Mouse (Mus musculus) testis, adult 2 months (tissue): ENCODE results near the gene Pdxp. TPM values are rescaled to one million over a fixed set of nuclear protein-coding genes. Genes with fewer than 3 reads are reported as not detected.

Experiments used
- H3K27ac ChIP-seq: fragments of 200-500 bp; 2 replicates; pipeline ENCODE4 v1.5.1; 2012; ENCODE audit warnings: low read depth, low read length; ENCODE audit not compliant: control insufficient read depth, insufficient read depth
- H3K27me3 ChIP-seq: fragments of 200-500 bp; 2 replicates; pipeline ENCODE4 v1.6.1; 2012; ENCODE audit warnings: mild to moderate bottlenecking, low read length, moderate library complexity; ENCODE audit not compliant: control insufficient read depth, insufficient read depth
- H3K36me3 ChIP-seq: fragments of 200-500 bp; 2 replicates; pipeline ENCODE4 v1.6.1; 2012; ENCODE audit warnings: mild to moderate bottlenecking, low read length; ENCODE audit not compliant: control insufficient read depth, insufficient read depth
- H3K4me1 ChIP-seq: fragments of 200-500 bp; 2 replicates; pipeline ENCODE4 v1.6.1; 2012; ENCODE audit warnings: low read length; ENCODE audit not compliant: control insufficient read depth, insufficient read depth
- H3K4me3 ChIP-seq: fragments of 200-500 bp; 2 replicates; pipeline ENCODE4 v1.5.1; 2012; ENCODE audit warnings: low read depth, mild to moderate bottlenecking, low read length, moderate library complexity, mixed read lengths; ENCODE audit not compliant: control insufficient read depth
- CTCF ChIP-seq: fragments of 200-500 bp; IDR thresholded peaks from 2 replicates; pipeline ENCODE4 v1.5.1; 2012; ENCODE audit warnings: low read depth, mild to moderate bottlenecking, inconsistent platforms, low read length, moderate library complexity; ENCODE audit not compliant: control insufficient read depth, insufficient read depth, insufficient replicate concordance
- POLR2A ChIP-seq: fragments of 200-500 bp; IDR thresholded peaks from 2 replicates; pipeline ENCODE4 v1.6.1; 2012; ENCODE audit warnings: low read depth, mild to moderate bottlenecking, inconsistent platforms, low read length, moderate library complexity; ENCODE audit not compliant: control insufficient read depth
- polyA plus RNA-seq: library from polyadenylated mRNA; depleted of rRNA; stranded (reverse); fragments of >200 nt; gene quantifications from 2 replicates; pipeline ENCODE4 v1.2.3, GENCODE M21; 2012; rRNA removed

The Pdxp gene
- polyA plus RNA-seq, 1 experiment: 3.8 TPM

DNA sequence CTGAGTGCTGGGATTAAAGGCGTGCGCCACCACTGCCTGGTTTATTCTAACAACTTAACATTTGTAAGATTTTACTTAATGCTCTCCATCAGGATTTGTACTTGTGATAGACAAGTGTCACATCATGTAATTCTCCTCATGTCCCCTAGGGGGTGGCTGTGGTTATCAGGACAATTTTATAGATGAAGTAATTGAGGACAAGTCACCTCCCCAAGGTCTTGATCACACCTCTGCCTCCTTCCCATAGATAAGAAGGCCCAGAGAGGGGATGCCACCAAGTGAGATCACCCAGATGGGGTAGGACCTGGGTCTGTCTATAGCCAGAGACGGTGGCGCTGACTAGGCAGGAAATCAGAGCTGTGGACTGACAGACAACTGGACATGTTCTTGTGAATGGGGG is 42.6 kb downstream of the Pdxp start:
- H3K27me3 ChIP-seq: no peaks in the 10 kb centered on the region
- H3K4me1 ChIP-seq: peaks cover 6% of the 10 kb centered on the region; the same call in 1 of the 2 replicates
- H3K4me3 ChIP-seq: no peak overlapping the region
- TF ChIP-seq POLR2A (no peak), CTCF (no peak)
- H3K27ac ChIP-seq: no peak overlapping the region
- no peaks in the 10 kb centered on the region for H3K36me3 ChIP-seq

DNA sequence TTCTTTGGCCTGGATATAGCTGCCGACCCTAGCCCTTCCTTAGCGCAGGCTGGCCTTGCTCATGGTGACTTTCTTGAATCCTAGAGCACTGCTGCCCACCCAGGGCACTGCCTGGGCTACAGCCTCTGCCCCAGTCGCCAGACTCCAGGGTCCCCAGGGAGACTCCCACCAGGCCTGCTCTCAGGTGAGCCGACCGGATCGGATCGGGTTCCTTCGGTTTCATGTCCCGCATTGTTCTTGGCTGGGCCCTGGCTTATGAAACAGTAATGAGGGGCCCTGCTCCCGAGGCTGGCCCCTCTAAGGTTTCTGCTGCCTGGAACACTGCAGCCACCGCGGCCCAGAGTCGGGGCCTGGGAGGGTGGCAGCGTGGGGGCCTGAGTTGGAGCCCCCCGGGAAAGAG is 43.3 kb downstream of the Pdxp start:
- peaks cover 6% of the 10 kb centered on the region; the same call in 1 of the 2 replicates for H3K4me1 ChIP-seq
- no peak for TF ChIP-seq CTCF
- TF ChIP-seq POLR2A: no peak
- no peak overlapping the region for H3K4me3 ChIP-seq
- no peak overlapping the region for H3K27ac ChIP-seq
- no peaks in the 10 kb centered on the region for H3K27me3 ChIP-seq
- no peaks in the 10 kb centered on the region for H3K36me3 ChIP-seq

DNA sequence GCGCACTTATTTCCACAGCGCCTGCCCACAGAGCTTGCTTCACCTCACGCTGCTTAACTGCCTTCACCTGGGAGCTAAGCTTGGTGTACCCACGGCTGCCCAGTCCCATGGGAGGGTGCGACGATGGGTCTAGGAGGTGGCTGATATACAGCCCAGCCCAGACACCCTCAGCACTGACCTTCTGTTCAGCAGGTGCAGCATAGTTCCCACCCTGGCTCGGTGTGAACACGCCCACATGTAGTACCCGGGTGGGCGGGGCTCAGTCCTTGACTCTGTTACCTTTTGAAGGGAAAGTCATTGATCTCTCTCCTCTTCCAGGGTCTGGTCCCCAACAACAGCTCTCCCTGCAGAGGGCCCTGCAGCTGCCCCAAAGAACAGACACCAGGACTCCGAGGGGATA is 45.8 kb downstream of the Pdxp start:
- H3K4me3 ChIP-seq: no peak overlapping the region
- H3K27me3 ChIP-seq: no peaks in the 10 kb centered on the region
- no peaks in the 10 kb centered on the region for H3K36me3 ChIP-seq
- no peaks in the 10 kb centered on the region for H3K4me1 ChIP-seq
- TF ChIP-seq POLR2A: no peak
- H3K27ac ChIP-seq: no peak overlapping the region

DNA sequence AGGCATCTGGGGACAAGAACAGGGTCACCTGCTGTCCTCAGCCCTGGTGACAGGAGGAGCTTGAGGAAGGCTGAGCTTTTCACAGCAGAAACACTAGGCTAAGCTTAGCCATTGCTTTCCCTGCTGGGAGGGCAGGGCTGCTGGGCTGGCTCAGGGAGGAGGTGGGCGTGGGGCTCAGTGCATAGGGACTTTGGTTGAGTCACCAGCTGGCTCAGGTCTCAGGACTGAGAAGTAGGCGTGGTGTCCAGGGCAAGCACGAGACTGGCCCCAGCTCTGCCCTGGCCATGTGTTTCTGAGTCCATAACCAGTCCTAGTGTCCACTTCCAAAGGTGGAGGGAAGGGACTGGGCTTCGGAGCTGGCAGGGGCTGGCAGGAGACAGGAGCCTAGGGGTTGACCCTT is 46.4 kb downstream of the Pdxp start:
- no peaks in the 10 kb centered on the region for H3K36me3 ChIP-seq
- H3K27me3 ChIP-seq: no peaks in the 10 kb centered on the region
- no peaks in the 10 kb centered on the region for H3K4me1 ChIP-seq
- TF ChIP-seq POLR2A (no peak), CTCF (no peak)
- no peak overlapping the region for H3K27ac ChIP-seq
- no peak overlapping the region for H3K4me3 ChIP-seq

DNA sequence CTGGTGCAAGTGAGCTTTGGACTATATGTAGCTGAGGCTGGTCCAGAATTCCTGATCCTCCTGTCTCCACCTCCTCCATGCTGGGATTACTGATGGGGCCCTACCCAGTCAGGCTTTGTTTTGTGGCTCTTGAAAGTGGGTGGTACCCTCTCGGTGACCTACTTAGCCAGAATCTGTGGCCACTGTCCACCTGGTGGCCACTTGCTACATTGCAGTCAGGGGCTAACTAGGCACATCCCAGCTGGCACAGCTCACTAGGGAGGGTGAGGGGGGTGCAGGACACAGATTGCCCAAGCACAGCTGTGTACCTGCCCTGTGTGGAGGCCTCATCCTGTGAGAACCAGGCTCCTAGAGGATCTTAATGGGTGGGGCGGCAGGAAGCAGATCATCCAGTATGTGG is 49.2 kb downstream of the Pdxp start:
- no peaks in the 10 kb centered on the region for H3K36me3 ChIP-seq

More for the DNA sequence above, 49.2 kb downstream of the Pdxp start:
- Histone ChIP-seq H3K4me3 (peak overlapping the region; percentile 52), H3K4me1 (peaks cover 4% of the 10 kb centered on the region), H3K27ac (no peak overlapping the region), H3K27me3 (no peaks in the 10 kb centered on the region)
- TF ChIP-seq POLR2A (no peak), CTCF (peak; percentile 73; the same call in 1 of the 2 replicates)

Other genes with a start within 250 kb of the Pdxp start
- 6.7 and 6.9 TPM in 2 replicates for gene Elfn2, start 195.1 kb upstream of the Pdxp start, polyA plus RNA-seq
- gene Mfng, start 140.4 kb upstream of the Pdxp start, polyA plus RNA-seq: 0.75 and 0.97 TPM in 2 replicates
- 5.0 and 5.9 TPM in 2 replicates for gene Card10, start 110.9 kb upstream of the Pdxp start, polyA plus RNA-seq
- 2.5 and 2.9 TPM in 2 replicates for gene Cdc42ep1, start 71.3 kb upstream of the Pdxp start, polyA plus RNA-seq
- gene Lgals2, start 58.4 kb upstream of the Pdxp start, polyA plus RNA-seq: 2.2 and 2.8 TPM in 2 replicates
- 69.9 and 82.1 TPM in 2 replicates for gene Gga1, start 36.7 kb upstream of the Pdxp start, polyA plus RNA-seq
- not detected in 2 replicates for gene Gm49510, start 14.3 kb upstream of the Pdxp start, polyA plus RNA-seq
- 3.3 and 3.5 TPM in 2 replicates for gene Sh3bp1, start 14.2 kb upstream of the Pdxp start, polyA plus RNA-seq
- 92.0 and 106 TPM in 2 replicates for gene Lgals1, start 12.8 kb downstream of the Pdxp start, polyA plus RNA-seq
- gene Nol12, start 21.0 kb downstream of the Pdxp start, polyA plus RNA-seq: 40.7 and 44.6 TPM in 2 replicates
- 19.4 and 22.6 TPM in 2 replicates for gene Triobp, start 33.8 kb downstream of the Pdxp start, polyA plus RNA-seq
- gene H1f0, start 114.5 kb downstream of the Pdxp start, polyA plus RNA-seq: 9.7 and 11.5 TPM in 2 replicates
- gene Galr3, start 128.0 kb downstream of the Pdxp start, polyA plus RNA-seq: not detected in 2 replicates
- gene Ankrd54, start 149.0 kb downstream of the Pdxp start, polyA plus RNA-seq: 292 and 336 TPM in 2 replicates
- 110 and 117 TPM in 2 replicates for gene Eif3l, start 161.3 kb downstream of the Pdxp start, polyA plus RNA-seq
- gene Micall1, start 195.0 kb downstream of the Pdxp start, polyA plus RNA-seq: 75.8 and 85.0 TPM in 2 replicates
- 41.1 and 42.2 TPM in 2 replicates for gene Polr2f, start 227.1 kb downstream of the Pdxp start, polyA plus RNA-seq
- gene 1700088E04Rik, start 227.3 kb downstream of the Pdxp start, polyA plus RNA-seq: 115 and 133 TPM in 2 replicates